8 mouse cellular contexts compared by ENCODE assay signal in the genomic region with DNA sequence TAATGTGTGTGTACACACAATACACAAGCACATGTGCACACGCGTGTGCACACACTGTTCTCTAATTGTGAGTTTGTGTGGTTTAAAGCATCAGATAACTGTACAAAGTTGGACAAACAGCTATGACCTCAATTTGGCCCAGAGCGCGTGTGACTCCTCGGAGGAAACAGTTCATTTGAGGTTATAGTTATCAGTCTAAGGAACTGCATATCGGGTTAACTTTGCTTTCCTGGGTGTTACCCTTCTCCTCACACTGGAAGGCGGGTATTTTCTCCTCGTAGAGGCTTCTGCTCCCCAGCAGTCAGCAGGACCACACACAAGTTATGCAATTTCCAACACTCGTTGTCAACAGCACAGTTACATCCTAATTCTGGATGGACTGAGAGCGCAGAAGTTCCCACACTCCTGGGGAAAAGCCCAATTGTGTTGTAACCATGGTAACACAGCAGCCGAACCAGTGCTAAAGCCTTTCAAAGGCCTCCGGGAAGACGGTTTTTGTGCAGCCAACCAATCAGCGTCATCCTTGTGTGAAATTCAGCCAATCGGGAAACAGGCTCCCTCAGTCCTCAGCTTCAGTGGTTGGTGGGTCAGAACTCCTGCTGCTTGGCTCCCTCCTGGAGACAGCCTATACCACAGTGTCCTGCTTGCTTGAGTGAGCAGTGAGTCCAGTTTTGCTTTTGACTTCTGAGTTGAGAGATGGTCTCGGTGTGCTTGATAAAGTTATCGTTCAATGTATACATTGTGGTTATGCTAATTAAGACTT.
DNase-seq lines count a peak whose midpoint lies in the region; ATAC-seq and TF ChIP-seq lines count a peak whose summit lies in the region.

No protein-coding gene starts in this region.

- DNase-seq in cerebellum, adult 11-12 months: peak; percentile 36
- DNase-seq in cerebellum, postnatal 36 days: no peak
- DNase-seq in brain, embryonic 18.5 days (ENCODE audit: low read depth, low spot score): peak; percentile 80
- peak; percentile 76 to 79 for DNase-seq in left cerebral cortex, adult 2 months (ENCODE audit: extremely low spot score in 1 of 2, low spot score in 2 of 2)
- peak; percentile 83 for DNase-seq in right cerebral cortex, postnatal 25 days

- 20% methylated on average over 17 of the region's 17 CpGs for WGBS in hindbrain, embryonic 15.5 days

- no peak for TF ChIP-seq CTCF in left cerebral cortex, adult 2 months (IDR thresholded peaks at IDR 0.05)

- H3K27ac ChIP-seq in hindbrain, embryonic 15.5 days (replicated peaks): peak overlapping the region; percentile 48; the same call in 1 of the 2 replicates
- no peak overlapping the region for H3K27ac ChIP-seq in left cerebral cortex, adult 2 months

- intact Hi-C loops in left cerebral cortex, adult 2 months (cut with DNase I): no loop called here

- no peaks in the 10 kb centered on the region for H3K27me3 ChIP-seq in hindbrain, embryonic 15.5 days

- H3K4me1 ChIP-seq in hindbrain, embryonic 15.5 days (replicated peaks): peaks cover 13% of the 10 kb centered on the region

- no peak overlapping the region for H3K9ac ChIP-seq in hindbrain, embryonic 15.5 days

- peak; percentile 100 for ATAC-seq in frontal cortex, adult (ENCODE audit: low TSS enrichment)
- peak; percentile 96 for ATAC-seq in hindbrain, embryonic 15.5 days (ENCODE audit: low FRiP score, low read depth)
- peak; percentile 84 for ATAC-seq in megakaryocyte progenitor cell, adult 5-6 weeks (replicated peaks; ENCODE audit: poor library complexity)

- peak overlapping the region; percentile 50 for H3K4me2 ChIP-seq in hindbrain, embryonic 15.5 days

- H3K4me3 ChIP-seq in hindbrain, embryonic 15.5 days: peak overlapping the region; percentile 18
- peak overlapping the region; percentile 16; the same call in 1 of the 2 replicates for H3K4me3 ChIP-seq in left cerebral cortex, adult 2 months

- H3K9me3 ChIP-seq in hindbrain, embryonic 15.5 days: no peaks in the 10 kb centered on the region

- no peaks in the 10 kb centered on the region for H3K36me3 ChIP-seq in hindbrain, embryonic 15.5 days

Comparison
In these comparisons a context has a peak if more than half of its experiments do, and no peak if none do; other contexts are left out.
1. DNase-seq: peak in cerebellum, adult 11-12 months (single experiment), brain, embryonic 18.5 days (single experiment), left cerebral cortex, adult 2 months (2 of 2) and right cerebral cortex, postnatal 25 days (single experiment); none in cerebellum, postnatal 36 days (0 of 2).
2. Peak in every context shown above with its lines, with median percentiles within 50 percentile points of each other: ATAC-seq.